Mouse (Mus musculus): ENCODE measurements around the gene Mib2. TPM values are rescaled to one million over a fixed set of nuclear protein-coding genes. Genes with fewer than 3 reads are reported as not detected.
"Not testable (repeated sequence)": the region's sequence is repeated elsewhere in the genome, so short reads cannot be mapped to it uniquely, and the experiment has no call there.

The Mib2 gene
- polyA plus RNA-seq, 1 experiment from 2014 or later, result 14.5 TPM

- 75% methylated on average over 16 of the region's 16 CpGs for WGBS
- Histone ChIP-seq H3K4me1 (ENCODE audit: control insufficient read depth, insufficient read depth, low read length) (no peaks in the 10 kb centered on the region), H3K4me3 (ENCODE audit: low read depth, low read length) (no peak overlapping the region)
Observed at GRCm38 (mm10) chr4:155696261-155697255, 27.6 kb upstream of the Mib2 start.

DNA sequence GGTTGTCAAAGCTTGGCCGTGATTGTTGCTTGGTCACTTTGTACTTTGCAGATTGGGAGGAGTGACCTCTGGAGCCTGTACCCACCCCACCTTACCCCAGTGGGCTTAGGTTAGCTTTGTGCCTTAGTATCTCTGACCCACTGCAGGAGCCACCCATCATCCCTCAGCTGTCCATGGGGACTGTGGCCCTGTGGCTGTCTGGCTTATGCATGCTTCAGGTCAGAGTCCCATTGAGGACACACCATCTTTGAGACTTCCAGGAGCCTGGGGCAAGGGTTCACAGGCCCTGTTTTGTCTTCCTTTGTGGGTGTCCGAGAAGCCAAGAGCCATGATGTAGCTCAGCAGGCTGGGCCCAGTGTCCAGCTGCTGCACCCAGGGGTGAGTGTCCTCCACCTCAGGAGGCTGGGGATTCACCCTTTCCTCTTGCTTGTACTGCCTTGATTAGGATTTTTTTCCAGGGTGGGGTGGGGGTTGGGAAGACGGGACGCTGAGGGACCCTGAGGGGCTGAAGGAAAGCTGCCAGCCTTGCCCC, 26.6 kb upstream of the Mib2 start:
- Histone ChIP-seq H3K36me3 (ENCODE audit: control insufficient read depth, insufficient read depth, low read length) (no peaks in the 10 kb centered on the region), H3K9ac (ENCODE audit: low read length) (0 out of 2 replicates have a peak overlapping the region, but pooled peaks have one; percentile 67), H3K9me3 (ENCODE audit: control insufficient read depth, low read length) (no peaks in the 10 kb centered on the region), H3K4me3 (ENCODE audit: low read depth, low read length) (peak overlapping the region; percentile 75; the same call in 1 of the 2 replicates), H3K27me3 (ENCODE audit: control insufficient read depth, insufficient read depth, low read length) (peaks cover 13% of the 10 kb centered on the region), H3K4me2 (ENCODE audit: low read depth) (peak overlapping the region; percentile 79; the same call in 1 of the 2 replicates), H3K4me1 (ENCODE audit: control insufficient read depth, insufficient read depth, low read length) (no peaks in the 10 kb centered on the region), H3K27ac (ENCODE audit: low read depth, low read length) (no peak overlapping the region)
- 79% methylated on average over 4 of the region's 4 CpGs for WGBS
- DNase-seq (ENCODE audit: low spot score) (no peak), ATAC-seq (ENCODE audit: insufficient read depth, low FRiP score, low TSS enrichment) (no peak)

More at GRCm38 (mm10) chr4:155696261-155697255, 27.6 kb upstream of the Mib2 start:
- ATAC-seq (ENCODE audit: insufficient read depth, low FRiP score, low TSS enrichment), result no peak
- Histone ChIP-seq H3K9ac (ENCODE audit: low read length) (no peak overlapping the region), H3K4me2 (ENCODE audit: low read depth) (no peak overlapping the region), H3K27ac (ENCODE audit: low read depth, low read length) (no peak overlapping the region), H3K9me3 (ENCODE audit: control insufficient read depth, low read length) (no peaks in the 10 kb centered on the region), H3K27me3 (ENCODE audit: control insufficient read depth, insufficient read depth, low read length) (peaks cover 13% of the 10 kb centered on the region), H3K36me3 (ENCODE audit: control insufficient read depth, insufficient read depth, low read length) (no peaks in the 10 kb centered on the region)
- no peak for DNase-seq (ENCODE audit: low spot score)

GRCm38 (mm10) chr4:155694482-155695401, 25.7 kb upstream of the Mib2 start:
- Histone ChIP-seq H3K27me3 (ENCODE audit: control insufficient read depth, insufficient read depth, low read length) (peaks cover 13% of the 10 kb centered on the region), H3K4me2 (ENCODE audit: low read depth) (peak overlapping the region; percentile 79), H3K4me3 (ENCODE audit: low read depth, low read length) (peak overlapping the region; percentile 75), H3K27ac (ENCODE audit: low read depth, low read length) (peak overlapping the region; percentile 1; the same call in 1 of the 2 replicates), H3K4me1 (ENCODE audit: control insufficient read depth, insufficient read depth, low read length) (no peaks in the 10 kb centered on the region), H3K9ac (ENCODE audit: low read length) (peak overlapping the region; percentile 67), H3K9me3 (ENCODE audit: control insufficient read depth, low read length) (no peaks in the 10 kb centered on the region), H3K36me3 (ENCODE audit: control insufficient read depth, insufficient read depth, low read length) (no peaks in the 10 kb centered on the region)
- DNase-seq (ENCODE audit: low spot score) (peak; percentile 68), ATAC-seq (ENCODE audit: insufficient read depth, low FRiP score, low TSS enrichment) (peak; percentile 57)
- WGBS, result under 1% methylated on average over 91 of the region's 92 CpGs

DNA sequence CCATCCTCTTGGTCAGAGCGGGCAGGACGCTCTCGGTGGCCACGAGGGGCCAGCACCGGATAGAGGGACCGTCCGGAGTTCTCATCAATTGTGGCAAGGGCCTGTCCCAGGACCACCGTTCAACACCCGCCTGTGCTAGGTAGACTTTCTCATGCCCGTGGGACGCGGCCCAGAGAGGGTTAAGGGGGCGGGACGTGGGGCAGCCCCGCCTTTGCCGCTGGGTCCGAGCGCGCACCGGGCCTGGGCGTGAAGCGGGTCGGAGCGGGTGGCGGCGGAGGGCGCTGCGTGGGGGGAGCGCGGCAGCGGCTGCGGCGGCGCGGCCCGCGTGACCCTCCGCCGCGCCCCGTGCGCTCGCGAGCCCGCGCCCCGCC, 25.1 kb upstream of the Mib2 start, which contains the start of gene Fndc10:
TSS of gene Fndc10 (plus strand) at position 232 of the 371 bp plus-strand sequence.
- H3K36me3 ChIP-seq (ENCODE audit: control insufficient read depth, insufficient read depth, low read length), result no peaks in the 10 kb centered on the region
- peak; percentile 75; the same call in 1 of the 2 replicates for ATAC-seq (ENCODE audit: insufficient read depth, low FRiP score, low TSS enrichment)
- H3K27ac ChIP-seq (ENCODE audit: low read depth, low read length), result peak within 1 kb of the TSS; percentile 1; the same call in 1 of the 2 replicates
- H3K9ac ChIP-seq (ENCODE audit: low read length), result peak within 1 kb of the TSS; percentile 67
- H3K4me1 ChIP-seq (ENCODE audit: control insufficient read depth, insufficient read depth, low read length), result no peaks in the 10 kb centered on the region
- H3K9me3 ChIP-seq (ENCODE audit: control insufficient read depth, low read length), result no peaks in the 10 kb centered on the region
- H3K27me3 ChIP-seq (ENCODE audit: control insufficient read depth, insufficient read depth, low read length), result peaks cover 13% of the 10 kb centered on the region
- WGBS, result under 1% methylated on average over 40 of the region's 47 CpGs
- peak within 1 kb of the TSS; percentile 79 for H3K4me2 ChIP-seq (ENCODE audit: low read depth)
- H3K4me3 ChIP-seq (ENCODE audit: low read depth, low read length), result peak within 1 kb of the TSS; percentile 75
- peak; percentile 70 for DNase-seq (ENCODE audit: low spot score)

DNA sequence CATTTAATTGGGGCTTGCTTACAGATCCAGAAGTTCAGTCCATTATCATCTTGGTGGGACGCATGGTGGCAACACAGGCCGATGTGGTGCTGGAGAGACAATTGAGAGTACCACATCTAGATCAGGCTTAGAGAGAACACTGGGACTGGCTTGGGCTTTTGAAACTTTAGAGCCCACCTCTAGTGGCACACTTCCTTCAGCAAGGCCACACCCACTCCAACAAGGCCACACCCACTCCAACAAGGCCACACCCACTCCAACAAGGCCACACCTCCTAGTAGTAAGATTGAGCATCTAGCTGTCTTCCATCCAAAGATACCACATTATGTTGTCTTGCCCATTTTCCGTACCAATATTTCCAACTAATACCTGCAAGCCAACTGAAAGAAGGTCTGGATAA, 23.4 kb upstream of the Mib2 start:
- no peaks in the 10 kb centered on the region for H3K9me3 ChIP-seq (ENCODE audit: control insufficient read depth, low read length)
- DNase-seq (ENCODE audit: low spot score) (no peak), ATAC-seq (ENCODE audit: insufficient read depth, low FRiP score, low TSS enrichment) (no peak)
- no peaks in the 10 kb centered on the region for H3K4me1 ChIP-seq (ENCODE audit: control insufficient read depth, insufficient read depth, low read length)
- no peak overlapping the region for H3K4me2 ChIP-seq (ENCODE audit: low read depth)
- H3K9ac ChIP-seq (ENCODE audit: low read length), result no peak overlapping the region
- H3K4me3 ChIP-seq (ENCODE audit: low read depth, low read length), result no peak overlapping the region
- no peak overlapping the region for H3K27ac ChIP-seq (ENCODE audit: low read depth, low read length)
- no peaks in the 10 kb centered on the region for H3K36me3 ChIP-seq (ENCODE audit: control insufficient read depth, insufficient read depth, low read length)
- peaks cover 13% of the 10 kb centered on the region for H3K27me3 ChIP-seq (ENCODE audit: control insufficient read depth, insufficient read depth, low read length)
- 93% methylated on average over 3 of the region's 3 CpGs for WGBS

- Histone ChIP-seq H3K9me3 (ENCODE audit: control insufficient read depth, low read length) (no peaks in the 10 kb centered on the region), H3K4me3 (ENCODE audit: low read depth, low read length) (no peak overlapping the region), H3K4me2 (ENCODE audit: low read depth) (no peak overlapping the region), H3K27me3 (ENCODE audit: control insufficient read depth, insufficient read depth, low read length) (peaks cover 6% of the 10 kb centered on the region), H3K36me3 (ENCODE audit: control insufficient read depth, insufficient read depth, low read length) (no peaks in the 10 kb centered on the region), H3K9ac (ENCODE audit: low read length) (no peak overlapping the region), H3K4me1 (ENCODE audit: control insufficient read depth, insufficient read depth, low read length) (no peaks in the 10 kb centered on the region), H3K27ac (ENCODE audit: low read depth, low read length) (no peak overlapping the region)
- ATAC-seq (ENCODE audit: insufficient read depth, low FRiP score, low TSS enrichment), result no peak
- 85% methylated on average over 12 of the region's 12 CpGs for WGBS
- no peak for DNase-seq (ENCODE audit: low spot score)
Observed at GRCm38 (mm10) chr4:155690571-155691375, 21.8 kb upstream of the Mib2 start.

- ATAC-seq (ENCODE audit: insufficient read depth, low FRiP score, low TSS enrichment); DNase-seq (ENCODE audit: low spot score): not testable (repeated sequence)
Observed at GRCm38 (mm10) chr4:155687764-155688163, 18.8 kb upstream of the Mib2 start.

More at GRCm38 (mm10) chr4:155687764-155688163, 18.8 kb upstream of the Mib2 start:
- not testable (repeated sequence) for H3K27me3 ChIP-seq (ENCODE audit: control insufficient read depth, insufficient read depth, low read length); H3K36me3 ChIP-seq (ENCODE audit: control insufficient read depth, insufficient read depth, low read length); H3K4me2 ChIP-seq (ENCODE audit: low read depth); H3K4me1 ChIP-seq (ENCODE audit: control insufficient read depth, insufficient read depth, low read length); H3K27ac ChIP-seq (ENCODE audit: low read depth, low read length); H3K4me3 ChIP-seq (ENCODE audit: low read depth, low read length); H3K9me3 ChIP-seq (ENCODE audit: control insufficient read depth, low read length); H3K9ac ChIP-seq (ENCODE audit: low read length)
- WGBS, result 94% methylated on average over 4 of the region's 4 CpGs

All from neural tube, embryonic 11.5 days (tissue).